Mouse (Mus musculus) CD4-positive, CD25-positive, alpha-beta regulatory T cell, adult 9 weeks (primary cell): ENCODE measurements around the gene Ankrd60. TPM values are rescaled to one million over a fixed set of nuclear protein-coding genes. Genes with fewer than 3 reads are reported as not detected.

Experiments
- polyA plus RNA-seq: library from polyadenylated mRNA; unstranded; fragments of 100-300 nt; shearing (Covaris generic); gene quantifications from one replicate; pipeline ENCODE4 v1.2.1, GENCODE M21; 2017

Gene Ankrd60
- not detected for polyA plus RNA-seq

DNA sequence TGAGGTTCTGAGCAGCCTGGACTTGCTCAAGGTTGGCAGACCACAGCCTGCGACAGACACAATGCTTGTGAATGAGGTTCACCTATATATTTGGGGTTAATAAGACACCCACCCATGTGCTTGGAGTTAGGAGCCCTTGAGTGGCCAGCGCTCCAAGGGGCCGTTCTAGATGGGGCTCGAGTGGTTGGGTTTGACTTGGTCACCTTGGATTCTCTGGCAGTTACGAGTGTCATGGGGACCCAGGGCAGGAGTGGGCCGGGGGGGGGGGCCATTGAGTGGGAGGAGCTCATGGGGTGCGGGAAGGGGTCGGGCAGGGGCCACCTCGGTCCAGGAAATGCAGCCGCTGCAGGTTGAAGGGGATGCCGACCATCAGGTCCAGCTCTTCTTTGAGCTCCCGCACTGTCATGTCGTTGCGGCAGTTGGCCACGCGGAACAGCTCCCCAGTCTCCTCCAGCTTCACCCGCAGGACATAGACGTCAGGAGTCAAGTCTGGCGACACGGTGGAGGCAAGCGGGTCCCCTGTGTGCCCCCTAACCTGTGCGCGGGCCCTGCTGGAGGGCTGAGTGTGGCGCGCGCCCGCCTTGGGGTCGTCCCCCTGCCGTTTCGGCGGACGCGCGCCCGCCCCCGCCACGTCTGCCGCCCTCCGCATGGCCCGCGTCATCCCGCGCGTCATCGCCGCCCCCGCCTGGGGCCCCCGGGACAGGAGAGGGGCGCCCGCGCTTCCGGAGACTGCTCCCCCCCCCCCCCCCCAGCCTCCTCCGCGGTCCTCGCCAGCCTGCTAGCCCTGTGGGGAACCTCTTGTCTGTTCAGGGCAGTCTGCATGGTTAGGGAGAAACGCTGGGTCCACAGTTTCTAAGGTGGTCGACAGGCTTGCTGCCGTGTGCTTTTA, at the start of gene Ankrd60:
Ankrd60 (minus strand) TSS at position 697 of the 889 bp plus-strand sequence.

DNA sequence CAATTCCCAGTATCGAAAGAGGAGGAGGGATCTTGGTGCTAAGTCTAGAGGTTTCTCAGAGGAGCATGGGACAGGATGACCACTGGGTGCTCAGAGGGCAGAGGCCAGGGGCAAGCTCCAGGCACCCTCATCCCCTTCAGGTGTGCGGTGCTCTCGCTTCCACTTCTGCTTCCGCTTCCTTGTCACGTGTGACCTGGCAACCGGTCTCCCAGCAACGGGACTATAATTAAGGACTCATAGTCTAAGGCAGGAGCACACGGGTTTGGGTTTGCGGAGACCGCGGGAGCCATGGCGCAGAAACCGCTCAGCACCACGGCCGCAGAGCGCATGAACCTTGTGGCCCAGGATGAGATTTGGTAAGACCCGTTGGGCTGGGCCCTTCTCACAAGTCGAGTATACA, 55.8 kb downstream of the Ankrd60 start, which contains the start of gene 1700021F07Rik:
1700021F07Rik (plus strand) TSS at position 211 of the 400 bp plus-strand sequence.

Other genes starting within 250 kb of the Ankrd60 start
- not detected for gene 1700021F07Rik, start 55.8 kb downstream of the Ankrd60 start, polyA plus RNA-seq
- 6.3 TPM for gene Rab22a, start 81.4 kb upstream of the Ankrd60 start, polyA plus RNA-seq
- gene 1700010B08Rik, start 141.1 kb upstream of the Ankrd60 start, polyA plus RNA-seq, result not detected
- 8.9 TPM for gene Vapb, start 159.1 kb upstream of the Ankrd60 start, polyA plus RNA-seq